8 mouse cellular contexts compared by ENCODE assay signal in the genomic region with DNA sequence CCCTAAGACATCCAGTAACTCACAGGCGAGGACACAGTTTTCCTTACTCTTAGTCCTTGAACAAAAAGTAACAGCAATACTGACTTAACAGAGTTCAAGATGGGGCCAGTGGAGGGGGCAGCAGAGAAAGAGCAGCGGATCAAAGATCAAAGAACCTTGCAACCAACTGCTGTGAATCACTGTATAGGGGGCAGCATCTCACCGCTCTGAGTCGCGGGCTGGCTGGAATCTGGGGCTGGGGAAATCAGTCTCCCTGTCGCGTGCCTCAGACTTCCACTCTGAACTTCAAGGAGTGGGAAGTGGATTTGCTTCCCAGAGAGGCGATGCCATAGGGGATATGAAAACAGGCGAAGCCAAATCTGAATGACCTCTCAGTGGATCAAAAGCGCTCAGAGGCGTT. TPM values are rescaled to one million over a fixed set of nuclear protein-coding genes. Genes with fewer than 3 reads are reported as not detected.
DNase-seq lines count a peak whose midpoint lies in the region; ATAC-seq lines count a peak whose summit lies in the region.

No protein-coding gene starts in this region.

- H3K9ac ChIP-seq in kidney, embryonic 15.5 days = no peak overlapping the region
- no peak overlapping the region for H3K9ac ChIP-seq in heart, embryonic 15.5 days
- H3K9ac ChIP-seq in liver, embryonic 11.5 days (ENCODE audit: low read depth, low read length) = no peak overlapping the region
- no peak overlapping the region for H3K9ac ChIP-seq in neural tube, embryonic 13.5 days

- WGBS in kidney, embryonic 15.5 days = under 1% methylated on average over 11 of the region's 11 CpGs
- WGBS in heart, embryonic 15.5 days = 2% methylated on average over 11 of the region's 11 CpGs
- WGBS in liver, embryonic 11.5 days = 5% methylated on average over 11 of the region's 11 CpGs
- WGBS in neural tube, embryonic 13.5 days = under 1% methylated on average over 11 of the region's 11 CpGs

- peaks cover 42% of the 10 kb centered on the region for H3K4me1 ChIP-seq in kidney, embryonic 15.5 days
- H3K4me1 ChIP-seq in heart, embryonic 15.5 days (replicated peaks) = peaks cover 34% of the 10 kb centered on the region
- peaks cover 5% of the 10 kb centered on the region; the same call in 1 of the 2 replicates for H3K4me1 ChIP-seq in liver, embryonic 11.5 days (replicated peaks; ENCODE audit: control insufficient read depth, insufficient read depth, low read length)
- H3K4me1 ChIP-seq in neural tube, embryonic 13.5 days (replicated peaks) = peaks cover 25% of the 10 kb centered on the region

- ATAC-seq in kidney, embryonic 15.5 days (replicated peaks; ENCODE audit: low FRiP score) = 0 out of 2 replicates have a peak, but pooled peaks have one; percentile 22
- ATAC-seq in heart, embryonic 15.5 days (replicated peaks; ENCODE audit: insufficient number of reproducible peaks, insufficient read depth, low FRiP score, low read depth) = no peak
- no peak for ATAC-seq in liver, embryonic 11.5 days (replicated peaks; ENCODE audit: low FRiP score)
- ATAC-seq in neural tube, embryonic 13.5 days (ENCODE audit: low read depth) = no peak

- peak overlapping the region; percentile 90; the same call in 1 of the 2 replicates for H3K4me3 ChIP-seq in kidney, embryonic 15.5 days (replicated peaks)
- H3K4me3 ChIP-seq in heart, embryonic 15.5 days = peak overlapping the region; percentile 92
- H3K4me3 ChIP-seq in liver, embryonic 11.5 days (ENCODE audit: low read depth, low read length) = peak overlapping the region; percentile 8; the same call in 1 of the 2 replicates
- peak overlapping the region; percentile 80 for H3K4me3 ChIP-seq in neural tube, embryonic 13.5 days

- peaks cover 6% of the 10 kb centered on the region for H3K27me3 ChIP-seq in kidney, embryonic 15.5 days
- no peaks in the 10 kb centered on the region for H3K27me3 ChIP-seq in heart, embryonic 15.5 days
- 0 out of 2 replicates have a peak, but pooled peaks cover 2% of the 10 kb centered on the region for H3K27me3 ChIP-seq in liver, embryonic 11.5 days (replicated peaks; ENCODE audit: control insufficient read depth, insufficient read depth, low read length)
- H3K27me3 ChIP-seq in neural tube, embryonic 13.5 days = peaks cover 24% of the 10 kb centered on the region

- peak overlapping the region; percentile 35; the same call in 1 of the 2 replicates for H3K27ac ChIP-seq in kidney, embryonic 15.5 days
- peak overlapping the region; percentile 18; the same call in 1 of the 2 replicates for H3K27ac ChIP-seq in heart, embryonic 15.5 days
- H3K27ac ChIP-seq in liver, embryonic 11.5 days (ENCODE audit: low read depth, low read length) = no peak overlapping the region
- no peak overlapping the region for H3K27ac ChIP-seq in neural tube, embryonic 13.5 days (replicated peaks)

- no peaks in the 10 kb centered on the region for H3K9me3 ChIP-seq in kidney, embryonic 15.5 days (replicated peaks)
- no peaks in the 10 kb centered on the region for H3K9me3 ChIP-seq in heart, embryonic 15.5 days (replicated peaks)
- H3K9me3 ChIP-seq in liver, embryonic 11.5 days (ENCODE audit: control insufficient read depth, low read length) = no peaks in the 10 kb centered on the region
- no peaks in the 10 kb centered on the region for H3K9me3 ChIP-seq in neural tube, embryonic 13.5 days

- peak overlapping the region; percentile 96 for H3K4me2 ChIP-seq in kidney, embryonic 15.5 days
- peak overlapping the region; percentile 90 for H3K4me2 ChIP-seq in heart, embryonic 15.5 days
- H3K4me2 ChIP-seq in liver, embryonic 11.5 days = peak overlapping the region; percentile 98
- peak overlapping the region; percentile 97 for H3K4me2 ChIP-seq in neural tube, embryonic 13.5 days

- H3K36me3 ChIP-seq in kidney, embryonic 15.5 days = no peaks in the 10 kb centered on the region
- no peaks in the 10 kb centered on the region for H3K36me3 ChIP-seq in heart, embryonic 15.5 days
- H3K36me3 ChIP-seq in liver, embryonic 11.5 days (ENCODE audit: control insufficient read depth, insufficient read depth, low read length) = no peaks in the 10 kb centered on the region
- no peaks in the 10 kb centered on the region for H3K36me3 ChIP-seq in neural tube, embryonic 13.5 days

- no peak for DNase-seq in kidney, adult 18-20 months
- DNase-seq in brain, adult 2 months (ENCODE audit: low read depth, low spot score) = peak; percentile 26
- DNase-seq in liver, embryonic 11.5 days (ENCODE audit: low spot score) = peak; percentile 47
- DNase-seq in c-Kit-positive CD71-positive TER-119-positive erythroid progenitor cells, embryonic 14.5 days (ENCODE audit: low spot score) = no peak
- DNase-seq in cerebellum, adult 18-20 months = no peak

RNA-seq across cellular contexts. Expression of a gene that starts 1.8 kb away (rescaled TPM):
- 2.6 and 2.9 TPM in 2 replicates for polyA plus RNA-seq in kidney, embryonic 15.5 days (2015; fragmentation: Nextera tagmentation; extraction: Ambion mirVana)
- polyA plus RNA-seq in heart, embryonic 15.5 days (2015; fragmentation: Nextera tagmentation; extraction: Ambion mirVana) = 7.5 and 9.3 TPM in 2 replicates
- 5.6 and 7.1 TPM in 2 replicates for polyA plus RNA-seq in liver, embryonic 11.5 days (2014; fragmentation: Nextera tagmentation; extraction: Ambion mirVana)
- polyA plus RNA-seq in neural tube, embryonic 13.5 days (2015; fragmentation: Nextera tagmentation; extraction: Ambion mirVana) = 0.82 and 1.4 TPM in 2 replicates

Comparison
In these comparisons a context has a peak if more than half of its experiments do, and no peak if none do; other contexts are left out.
1. H3K27ac ChIP-seq: peak in kidney, embryonic 15.5 days (single experiment) and heart, embryonic 15.5 days (single experiment); none in liver, embryonic 11.5 days (single experiment) and neural tube, embryonic 13.5 days (single experiment).
2. H3K4me3 ChIP-seq: peak in every context shown above with its lines; median percentile 92 in heart, embryonic 15.5 days; 90 in kidney, embryonic 15.5 days; 80 in neural tube, embryonic 13.5 days; 8 in liver, embryonic 11.5 days.
3. DNase-seq: peak in brain, adult 2 months (single experiment) and liver, embryonic 11.5 days (single experiment); none in kidney, adult 18-20 months (single experiment), c-Kit-positive CD71-positive TER-119-positive erythroid progenitor cells, embryonic 14.5 days (single experiment) and cerebellum, adult 18-20 months (0 of 2).
4. Peak in every context shown above with its lines, with median percentiles within 50 percentile points of each other: H3K4me2 ChIP-seq.